Mouse (Mus musculus) kidney, postnatal 0 days (tissue): ENCODE measurements at regions not wholly inside any gene's neighbourhood (a gene's known extent, or its start where the extent isn't known, plus 50 kb on each side); places are given as distances from the start of the nearest gene placed in this dataset.
A peak's percentile ranks its signal among the peaks of the same experiment; 100 is the strongest.

Experiments used
- ATAC-seq: fragments of 200-750 bp; cut with Nextera tagmentation; replicated peaks from 2 replicates; pipeline ENCODE4 v1.8.0; 2017; ENCODE audit warnings: low read depth, moderate number of reproducible peaks, moderate TSS enrichment, moderate library complexity; ENCODE audit not compliant: low FRiP score
- DNase-seq: peaks from one replicate; pipeline ENCODE4 v3.0.0-alpha.2; 2016; ENCODE audit warnings: low spot score
- H3K27ac ChIP-seq: fragments of 300-500 bp; sonication (generic); 2 replicates; pipeline ENCODE4 v1.5.1; 2014; ENCODE audit warnings: mild to moderate bottlenecking
- H3K27me3 ChIP-seq: fragments of 300-500 bp; sonication (generic); 2 replicates; pipeline ENCODE4 v1.6.1; 2014; ENCODE audit warnings: low read length, mixed read lengths; ENCODE audit not compliant: insufficient read depth
- H3K36me3 ChIP-seq: fragments of 300-500 bp; sonication (generic); 2 replicates; pipeline ENCODE4 v1.6.1; 2014; ENCODE audit warnings: low read length, mixed read lengths; ENCODE audit not compliant: insufficient read depth
- H3K4me1 ChIP-seq: fragments of 300-500 bp; sonication (generic); replicated peaks from 2 replicates; pipeline ENCODE4 v1.6.1; 2014; ENCODE audit warnings: antibody characterized with exemption, low read length, mixed read lengths; ENCODE audit not compliant: insufficient read depth
- H3K4me2 ChIP-seq: fragments of 300-500 bp; sonication (generic); 2 replicates; pipeline ENCODE4 v1.6.1; 2014; ENCODE audit warnings: mild to moderate bottlenecking, low read length, moderate library complexity, mixed read lengths
- H3K4me3 ChIP-seq: fragments of 300-500 bp; sonication (generic); replicated peaks from 2 replicates; pipeline ENCODE4 v1.5.1; 2014; ENCODE audit warnings: low read depth, low read length
- H3K9ac ChIP-seq: fragments of 300-500 bp; sonication (generic); 2 replicates; pipeline ENCODE4 v1.6.1; 2014; ENCODE audit warnings: low read depth, low read length
- H3K9me3 ChIP-seq: fragments of 300-500 bp; sonication (generic); replicated peaks from 2 replicates; pipeline ENCODE4 v1.6.1; 2016; ENCODE audit warnings: low read length, inconsistent platforms, mixed read lengths
- CTCF ChIP-seq: IDR thresholded peaks from 2 replicates; pipeline ENCODE4 v1.5.1; 2016; ENCODE audit warnings: antibody characterized with exemption, low read depth, mild to moderate bottlenecking, moderate library complexity
- WGBS: fragments of 180-500 bp; shearing (Covaris S2); extraction: QIAGEN DNeasy Blood & Tissue Kit; methylation state at CpG from one replicate; pipeline ENCODE4 v1.1.7; 2014; 5-methylcytosine and 5-hydroxymethylcytosine counted together

DNA sequence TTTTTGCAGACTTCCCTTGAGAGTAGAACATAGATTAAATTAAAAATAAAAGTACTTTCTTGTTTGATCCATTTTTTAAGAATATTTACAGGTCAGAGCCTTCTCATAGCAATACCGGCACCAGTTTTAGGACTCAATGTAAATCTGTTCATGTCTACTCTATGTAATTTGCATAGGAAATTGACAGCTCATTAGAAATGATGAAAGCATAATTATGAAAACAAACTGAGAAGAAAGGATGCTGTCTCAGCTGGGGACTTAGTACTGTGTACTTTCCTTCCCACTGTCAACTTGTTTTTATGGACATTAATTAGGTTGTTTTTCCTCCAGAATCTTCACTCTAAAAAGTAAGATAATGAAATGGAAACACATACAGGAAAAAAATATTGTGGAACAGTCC, 3344.8 kb upstream of the Gm6569 start:
- H3K36me3 ChIP-seq: no peaks in the 10 kb centered on the region
- DNase-seq (peak; percentile 2), ATAC-seq (no peak)

DNA sequence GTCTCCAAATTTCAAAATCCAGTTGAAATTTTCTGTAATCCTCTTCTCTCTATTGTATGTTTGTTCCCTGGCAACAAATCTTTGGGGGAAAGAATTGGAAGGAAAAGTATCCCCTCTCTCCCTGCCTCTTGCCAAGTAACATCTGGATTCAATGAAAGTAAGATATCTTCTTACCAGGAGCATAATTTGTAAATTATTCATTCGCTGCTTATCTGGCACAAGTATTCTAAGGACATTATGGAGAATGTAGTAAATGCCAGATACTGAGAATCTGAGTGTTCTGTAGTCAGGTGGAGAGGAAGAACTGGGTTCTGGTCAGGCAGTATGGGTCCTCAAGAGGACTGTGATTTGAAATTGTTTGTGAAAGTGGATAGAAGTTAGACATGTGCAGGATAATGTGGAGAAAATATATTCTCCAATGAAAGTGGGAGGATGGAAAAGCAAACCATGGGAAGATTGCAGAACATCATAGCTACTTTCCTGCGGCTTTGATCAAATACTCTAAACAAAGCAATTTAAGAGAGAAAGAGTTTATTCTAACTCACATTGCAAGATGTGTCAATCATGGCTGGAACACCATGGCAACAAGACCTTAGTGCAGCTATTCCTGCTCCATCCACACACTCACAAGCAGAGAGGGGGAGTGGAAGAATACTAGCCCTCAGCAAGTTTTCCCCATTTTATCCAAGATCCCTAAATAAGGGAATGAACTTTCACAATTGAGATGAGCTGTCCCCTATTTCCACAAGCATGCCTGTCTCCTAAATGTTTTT, 3327.1 kb upstream of the Gm6569 start:
- Histone ChIP-seq H3K36me3 (no peaks in the 10 kb centered on the region), H3K9ac (no peak overlapping the region), H3K4me3 (no peak overlapping the region), H3K27me3 (no peaks in the 10 kb centered on the region), H3K4me1 (no peaks in the 10 kb centered on the region), H3K27ac (no peak overlapping the region), H3K4me2 (no peak overlapping the region), H3K9me3 (no peaks in the 10 kb centered on the region)
- TF ChIP-seq CTCF: no peak
- no peak for ATAC-seq
- DNase-seq: no peak
- 75% methylated on average over 2 of the region's 2 CpGs for WGBS

More for the DNA sequence above, 3344.8 kb upstream of the Gm6569 start:
- Histone ChIP-seq H3K4me3 (no peak overlapping the region), H3K27ac (no peak overlapping the region), H3K4me1 (no peaks in the 10 kb centered on the region), H3K4me2 (no peak overlapping the region), H3K9me3 (no peaks in the 10 kb centered on the region), H3K9ac (no peak overlapping the region), H3K27me3 (no peaks in the 10 kb centered on the region)
- 84% methylated on average over 1 of the region's 1 CpGs for WGBS
- no peak for TF ChIP-seq CTCF

DNA sequence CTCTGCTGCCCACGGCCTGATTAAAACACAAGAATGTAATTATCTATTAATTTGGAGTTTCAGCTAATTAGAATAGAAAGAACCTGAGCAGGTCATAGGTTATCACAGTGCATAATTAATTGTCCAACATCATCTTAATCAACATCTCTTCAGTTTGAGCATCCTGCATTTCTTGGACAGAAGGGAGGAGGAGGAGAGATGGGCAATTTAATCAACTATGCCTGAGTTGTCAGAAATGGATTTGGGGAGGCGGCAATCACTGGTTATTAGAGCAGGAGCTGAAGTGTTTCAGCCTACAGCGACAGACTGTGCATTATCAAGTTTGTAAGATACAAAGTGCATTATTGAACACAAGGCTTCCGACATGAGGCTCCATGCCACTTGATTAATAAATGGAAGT, 3313.8 kb upstream of the Gm6569 start:
- DNase-seq (no peak), ATAC-seq (no peak)
- H3K27me3 ChIP-seq: no peaks in the 10 kb centered on the region
- H3K27ac ChIP-seq: no peak overlapping the region
- 82% methylated on average over 4 of the region's 4 CpGs for WGBS
- H3K36me3 ChIP-seq: no peaks in the 10 kb centered on the region
- H3K4me1 ChIP-seq: no peaks in the 10 kb centered on the region
- H3K9ac ChIP-seq: no peak overlapping the region
- no peak overlapping the region for H3K4me2 ChIP-seq
- TF ChIP-seq CTCF: no peak
- no peaks in the 10 kb centered on the region for H3K9me3 ChIP-seq
- no peak overlapping the region for H3K4me3 ChIP-seq

DNA sequence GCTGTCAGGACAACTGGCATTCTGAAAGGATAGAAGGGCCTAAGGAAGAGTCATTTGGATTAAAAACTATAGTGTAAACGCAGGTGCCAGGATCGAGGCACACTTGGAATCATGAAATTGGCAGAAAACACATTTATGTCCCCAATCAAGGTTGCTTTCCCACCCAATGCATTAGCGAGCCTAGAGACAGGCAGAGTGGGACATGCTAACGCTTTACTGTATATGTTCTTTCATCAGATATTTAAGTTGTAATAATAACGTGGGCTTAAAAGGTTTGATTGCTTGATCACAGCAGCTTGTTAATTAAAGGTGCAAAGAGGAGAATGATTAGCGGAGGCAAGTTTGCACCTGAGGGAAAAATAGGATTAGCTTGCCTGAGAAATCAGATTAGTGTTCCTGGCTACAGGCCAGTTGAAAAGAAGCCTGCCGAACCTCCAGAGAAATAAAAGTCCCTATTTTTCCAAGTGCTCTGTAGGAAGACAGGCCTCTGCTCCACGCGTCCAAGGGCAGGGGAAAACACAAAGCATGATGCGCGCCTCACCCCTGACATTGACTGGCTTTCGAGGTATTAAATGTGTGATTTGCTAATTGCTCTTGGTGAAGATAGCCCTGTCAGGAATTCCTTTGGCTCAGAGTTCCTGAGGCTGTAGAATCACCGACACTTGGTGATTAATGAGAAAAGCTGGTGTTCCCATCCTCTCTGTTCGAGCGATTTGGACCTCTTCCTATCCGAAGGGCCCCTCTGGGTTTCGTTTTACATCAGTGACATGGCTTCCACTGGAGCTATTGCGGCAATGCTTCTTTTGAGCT, 3279.4 kb upstream of the Gm6569 start:
- 43% methylated on average over 18 of the region's 18 CpGs for WGBS
- Histone ChIP-seq H3K27ac (no peak overlapping the region), H3K9me3 (no peaks in the 10 kb centered on the region), H3K4me2 (no peak overlapping the region), H3K4me1 (no peaks in the 10 kb centered on the region), H3K9ac (no peak overlapping the region), H3K36me3 (no peaks in the 10 kb centered on the region), H3K27me3 (no peaks in the 10 kb centered on the region), H3K4me3 (no peak overlapping the region)
- ATAC-seq (no peak), DNase-seq (no peak)
- no peak for TF ChIP-seq CTCF

DNA sequence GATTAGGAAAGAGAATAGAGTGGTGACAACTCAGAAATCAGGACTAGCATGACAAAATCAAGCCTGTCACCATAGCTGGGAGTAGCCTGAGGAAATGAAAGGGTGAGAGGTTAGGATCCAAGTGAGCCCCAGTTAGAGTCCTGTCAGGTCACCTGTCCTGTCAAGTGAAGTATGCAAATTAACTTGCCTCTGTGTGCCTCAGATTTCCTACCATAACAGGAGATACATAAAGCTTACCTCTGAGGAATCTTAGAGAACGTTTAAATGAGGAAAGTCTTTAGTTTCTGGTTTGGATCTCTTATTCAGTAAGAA, 3278.8 kb upstream of the Gm6569 start:
- 50% methylated on average over 1 of the region's 1 CpGs for WGBS
- Histone ChIP-seq H3K27me3 (no peaks in the 10 kb centered on the region), H3K9ac (no peak overlapping the region), H3K36me3 (no peaks in the 10 kb centered on the region), H3K4me3 (no peak overlapping the region), H3K4me1 (no peaks in the 10 kb centered on the region), H3K27ac (no peak overlapping the region), H3K4me2 (no peak overlapping the region), H3K9me3 (no peaks in the 10 kb centered on the region)
- DNase-seq (no peak), ATAC-seq (no peak)
- TF ChIP-seq CTCF: no peak

DNA sequence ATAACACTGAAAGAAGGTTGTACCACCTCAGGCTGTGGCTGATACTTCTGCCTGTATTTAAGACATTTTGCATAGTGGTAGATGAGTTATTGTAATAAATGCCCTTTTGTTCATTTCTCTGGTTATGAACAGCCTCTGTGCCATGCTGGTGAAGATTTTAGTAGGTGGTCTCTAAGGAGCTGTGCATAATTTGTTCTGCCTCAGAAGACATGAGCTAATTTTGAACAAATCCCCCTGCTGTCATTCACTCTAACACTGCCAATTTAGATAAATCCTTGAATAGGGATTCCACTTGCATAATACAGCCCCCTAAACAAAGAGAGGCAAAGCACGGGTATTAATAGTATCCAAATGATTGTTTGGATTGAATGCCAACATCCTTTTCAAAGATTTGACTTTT, 3240.1 kb upstream of the Gm6569 start:
- H3K27me3 ChIP-seq: no peaks in the 10 kb centered on the region
- H3K4me1 ChIP-seq: no peaks in the 10 kb centered on the region
- H3K36me3 ChIP-seq: no peaks in the 10 kb centered on the region
- H3K27ac ChIP-seq: no peak overlapping the region
- DNase-seq: no peak
- H3K4me2 ChIP-seq: no peak overlapping the region
- H3K4me3 ChIP-seq: no peak overlapping the region
- TF ChIP-seq CTCF: no peak
- WGBS: 63% methylated on average over 1 of the region's 1 CpGs
- no peaks in the 10 kb centered on the region for H3K9me3 ChIP-seq
- no peak for ATAC-seq
- no peak overlapping the region for H3K9ac ChIP-seq
